Mouse (Mus musculus): ENCODE results near the gene Gp1bb.

The Gp1bb gene

DNA sequence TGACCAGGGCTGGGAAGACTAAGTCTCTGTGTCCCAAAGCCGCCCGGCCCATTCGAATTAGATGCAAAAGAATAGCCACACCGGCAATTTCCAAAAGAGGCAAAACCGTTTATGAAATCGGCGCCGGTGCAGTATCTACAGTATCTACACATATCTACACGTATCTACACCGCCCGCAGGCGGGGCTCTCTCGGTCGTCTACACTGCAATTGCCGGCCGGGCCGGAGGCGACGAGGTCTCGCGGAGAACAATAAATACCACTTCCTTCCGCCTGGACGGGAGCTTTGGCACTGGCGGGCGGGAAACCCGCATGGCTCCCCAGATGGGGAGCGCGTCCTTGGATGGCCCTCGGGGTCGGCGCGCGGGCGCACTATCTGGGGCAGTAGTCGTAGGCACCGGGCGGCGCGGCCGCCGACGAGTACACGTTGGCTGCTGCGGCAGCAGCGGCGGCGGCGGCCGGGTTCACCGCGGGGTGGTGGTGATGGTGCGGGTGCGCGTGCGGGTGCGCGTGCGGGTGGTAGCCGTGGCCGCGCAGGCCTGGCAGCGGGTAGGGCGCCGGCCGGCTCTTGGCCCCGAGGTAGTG lies 40.5 kb downstream of the Gp1bb start:
- no peak for DNase-seq (ENCODE audit: low spot score in 2 of 2)

DNA sequence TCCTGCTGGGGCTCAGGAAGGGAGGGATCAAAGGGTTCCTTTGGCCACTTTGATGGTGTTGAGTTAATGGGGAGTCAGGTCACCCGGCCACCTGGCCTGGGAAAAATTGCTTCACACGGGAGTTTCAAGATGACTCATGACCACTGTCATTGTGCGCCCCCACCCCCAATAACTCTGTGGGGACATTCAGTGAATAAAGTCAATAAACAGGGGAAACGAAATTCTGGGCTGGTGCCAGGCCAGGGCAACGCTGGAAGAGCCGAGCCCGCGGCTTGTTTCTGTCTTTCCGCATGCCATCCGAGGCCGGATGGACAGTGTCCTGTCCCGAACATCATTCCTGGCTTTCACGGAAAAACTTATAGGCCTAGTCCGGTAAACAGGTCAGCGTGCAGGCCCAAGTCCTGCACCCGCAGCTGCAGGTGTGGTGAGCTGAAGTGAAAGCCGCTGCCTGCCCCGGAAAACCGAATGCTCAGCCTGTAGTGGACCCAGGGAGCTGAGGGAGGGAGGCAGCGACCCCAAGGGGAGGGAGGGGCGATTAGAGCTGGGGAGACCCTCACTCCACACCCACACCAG lies 41.1 kb downstream of the Gp1bb start:
- DNase-seq (ENCODE audit: low spot score in 2 of 2) = no peak

GRCm38 (mm10) chr16:18580389-18580788 lies 41.8 kb downstream of the Gp1bb start:
- no peak for DNase-seq (ENCODE audit: low spot score in 2 of 2)

GRCm38 (mm10) chr16:18577599-18578160 lies 44.5 kb downstream of the Gp1bb start:
- no peak for DNase-seq (ENCODE audit: low spot score in 2 of 2)

GRCm38 (mm10) chr16:18577071-18577470 lies 45.1 kb downstream of the Gp1bb start:
- DNase-seq (ENCODE audit: low spot score in 2 of 2) = no peak

GRCm38 (mm10) chr16:18574196-18574595 lies 48.0 kb downstream of the Gp1bb start:
- DNase-seq (ENCODE audit: low spot score in 2 of 2) = no peak

Measured in right cerebral cortex, postnatal 36 days (tissue).